Mouse (Mus musculus): Measurements from ENCODE around the gene Drd4. TPM values are rescaled to one million over a fixed set of nuclear protein-coding genes. Genes with fewer than 3 reads are reported as not detected.

The Drd4 gene
- total RNA-seq, 2 experiments from 2014 or later, result not detected

GRCm38 (mm10) chr7:141330706-141331105 is 38.9 kb downstream of the Drd4 start:
- no peak for ATAC-seq (ENCODE audit: poor library complexity, severe bottlenecking)

GRCm38 (mm10) chr7:141331990-141332389 is 40.2 kb downstream of the Drd4 start:
- no peak for ATAC-seq (ENCODE audit: poor library complexity, severe bottlenecking)

GRCm38 (mm10) chr7:141335044-141335579 is 43.3 kb downstream of the Drd4 start:
- ATAC-seq (ENCODE audit: poor library complexity, severe bottlenecking), result no peak

GRCm38 (mm10) chr7:141335682-141336081 is 43.9 kb downstream of the Drd4 start:
- no peak for ATAC-seq (ENCODE audit: poor library complexity, severe bottlenecking)

- ATAC-seq (ENCODE audit: poor library complexity, severe bottlenecking), result no peak
Measured at GRCm38 (mm10) chr7:141336296-141336695, 44.5 kb downstream of the Drd4 start.

- no peak for ATAC-seq (ENCODE audit: poor library complexity, severe bottlenecking)
Measured at GRCm38 (mm10) chr7:141337716-141338416, 46.1 kb downstream of the Drd4 start.

GRCm38 (mm10) chr7:141338576-141339131 is 46.8 kb downstream of the Drd4 start, which contains the start of gene Eps8l2:
TSS of gene Eps8l2 (plus strand) at chr7:141338880.
- peak; percentile 93 for ATAC-seq (ENCODE audit: poor library complexity, severe bottlenecking)

GRCm38 (mm10) chr7:141339215-141339920 is 47.6 kb downstream of the Drd4 start:
- ATAC-seq (ENCODE audit: poor library complexity, severe bottlenecking), result no peak

GRCm38 (mm10) chr7:141340023-141340422 is 48.2 kb downstream of the Drd4 start:
- no peak for ATAC-seq (ENCODE audit: poor library complexity, severe bottlenecking)

GRCm38 (mm10) chr7:141340476-141340875 is 48.7 kb downstream of the Drd4 start:
- no peak for ATAC-seq (ENCODE audit: poor library complexity, severe bottlenecking)

- no peak for ATAC-seq (ENCODE audit: poor library complexity, severe bottlenecking)
Measured at GRCm38 (mm10) chr7:141341689-141342226, 50.0 kb downstream of the Drd4 start.

- no peak for ATAC-seq (ENCODE audit: poor library complexity, severe bottlenecking)
Measured at GRCm38 (mm10) chr7:141343230-141343629, 51.4 kb downstream of the Drd4 start.

GRCm38 (mm10) chr7:141343696-141344095 is 51.9 kb downstream of the Drd4 start:
- no peak for ATAC-seq (ENCODE audit: poor library complexity, severe bottlenecking)

GRCm38 (mm10) chr7:141344787-141345186 is 53.0 kb downstream of the Drd4 start:
- ATAC-seq (ENCODE audit: poor library complexity, severe bottlenecking), result no peak

Other genes with a start within 250 kb of the Drd4 start
- gene B4galnt4, start 230.9 kb upstream of the Drd4 start, total RNA-seq (2015), result 1.5 and 3.0 TPM in 2 replicates
- gene B4galnt4, start 230.9 kb upstream of the Drd4 start, total RNA-seq (2017), result 1.7 and 2.5 TPM in 2 replicates
- gene Pkp3, start 213.8 kb upstream of the Drd4 start, total RNA-seq (2015), result 6.7 and 9.7 TPM in 2 replicates
- gene Pkp3, start 213.8 kb upstream of the Drd4 start, total RNA-seq (2017), result 3.8 and 6.1 TPM in 2 replicates
- 7.5 and 9.3 TPM in 2 replicates for gene Sigirr, start 191.4 kb upstream of the Drd4 start, total RNA-seq (2015)
- 7.7 and 8.2 TPM in 2 replicates for gene Sigirr, start 191.4 kb upstream of the Drd4 start, total RNA-seq (2017)
- not detected in 2 replicates for gene Ano9, start 174.2 kb upstream of the Drd4 start, total RNA-seq (2015)
- gene Ano9, start 174.2 kb upstream of the Drd4 start, total RNA-seq (2017), result not detected in 2 replicates
- 7.1 and 10.2 TPM in 2 replicates for gene Ptdss2, start 169.6 kb upstream of the Drd4 start, total RNA-seq (2015)
- 1.9 and 2.6 TPM in 2 replicates for gene Ptdss2, start 169.6 kb upstream of the Drd4 start, total RNA-seq (2017)
- 70.5 and 86.8 TPM in 2 replicates for gene Rnh1, start 119.1 kb upstream of the Drd4 start, total RNA-seq (2015)
- 74.2 and 94.3 TPM in 2 replicates for gene Rnh1, start 119.1 kb upstream of the Drd4 start, total RNA-seq (2017)
- 29.0 and 40.0 TPM in 2 replicates for gene Hras, start 98.0 kb upstream of the Drd4 start, total RNA-seq (2015)
- gene Hras, start 98.0 kb upstream of the Drd4 start, total RNA-seq (2017), result 20.7 and 27.1 TPM in 2 replicates
- gene Lrrc56, start 97.8 kb upstream of the Drd4 start, total RNA-seq (2015), result 2.1 and 2.2 TPM in 2 replicates
- 1.3 and 4.3 TPM in 2 replicates for gene Lrrc56, start 97.8 kb upstream of the Drd4 start, total RNA-seq (2017)
- 0.36 TPM in 1 of 2 replicates, not detected in the other for gene Lmntd2, start 77.9 kb upstream of the Drd4 start, total RNA-seq (2015)
- gene Lmntd2, start 77.9 kb upstream of the Drd4 start, total RNA-seq (2017), result 0.04 TPM in 1 of 2 replicates, not detected in the other
- 3.9 and 4.1 TPM in 2 replicates for gene Rassf7, start 76.1 kb upstream of the Drd4 start, total RNA-seq (2015)
- 2.2 and 4.1 TPM in 2 replicates for gene Rassf7, start 76.1 kb upstream of the Drd4 start, total RNA-seq (2017)
- gene Phrf1, start 63.2 kb upstream of the Drd4 start, total RNA-seq (2015), result 42.8 and 48.9 TPM in 2 replicates
- 48.7 and 63.5 TPM in 2 replicates for gene Phrf1, start 63.2 kb upstream of the Drd4 start, total RNA-seq (2017)
- 42.6 and 50.5 TPM in 2 replicates for gene Irf7, start 25.5 kb upstream of the Drd4 start, total RNA-seq (2015)
- gene Irf7, start 25.5 kb upstream of the Drd4 start, total RNA-seq (2017), result 60.6 and 65.6 TPM in 2 replicates
- not detected in 2 replicates for gene Cdhr5, start 15.2 kb upstream of the Drd4 start, total RNA-seq (2015)
- not detected in 2 replicates for gene Cdhr5, start 15.2 kb upstream of the Drd4 start, total RNA-seq (2017)
- gene Sct, start 12.9 kb upstream of the Drd4 start, total RNA-seq (2015), result not detected in 2 replicates
- not detected in 2 replicates for gene Sct, start 12.9 kb upstream of the Drd4 start, total RNA-seq (2017)
- 36.1 and 36.5 TPM in 2 replicates for gene Deaf1, start 35.7 kb downstream of the Drd4 start, total RNA-seq (2015)
- 11.4 and 14.6 TPM in 2 replicates for gene Deaf1, start 35.7 kb downstream of the Drd4 start, total RNA-seq (2017)
- 11.8 and 12.0 TPM in 2 replicates for gene Tmem80, start 35.7 kb downstream of the Drd4 start, total RNA-seq (2015)
- gene Tmem80, start 35.7 kb downstream of the Drd4 start, total RNA-seq (2017), result 6.0 and 8.7 TPM in 2 replicates
- gene Eps8l2, start 46.9 kb downstream of the Drd4 start, total RNA-seq (2015), result not detected in 2 replicates
- not detected in 2 replicates for gene Eps8l2, start 46.9 kb downstream of the Drd4 start, total RNA-seq (2017)
- gene Taldo1, start 100.2 kb downstream of the Drd4 start, total RNA-seq (2015), result 197 and 213 TPM in 2 replicates
- 795 and 884 TPM in 2 replicates for gene Taldo1, start 100.2 kb downstream of the Drd4 start, total RNA-seq (2017)
- 22.8 and 26.4 TPM in 2 replicates for gene Gatd1, start 122.1 kb downstream of the Drd4 start, total RNA-seq (2015)
- 12.9 and 13.1 TPM in 2 replicates for gene Gatd1, start 122.1 kb downstream of the Drd4 start, total RNA-seq (2017)
- gene Cend1, start 137.5 kb downstream of the Drd4 start, total RNA-seq (2015), result 0.18 TPM in 1 of 2 replicates, not detected in the other
- gene Cend1, start 137.5 kb downstream of the Drd4 start, total RNA-seq (2017), result not detected in 2 replicates
- gene Slc25a22, start 145.9 kb downstream of the Drd4 start, total RNA-seq (2015), result 14.6 and 15.0 TPM in 2 replicates
- gene Slc25a22, start 145.9 kb downstream of the Drd4 start, total RNA-seq (2017), result 3.2 and 6.4 TPM in 2 replicates
- 7.1 and 8.1 TPM in 2 replicates for gene Pidd1, start 152.0 kb downstream of the Drd4 start, total RNA-seq (2015)
- gene Pidd1, start 152.0 kb downstream of the Drd4 start, total RNA-seq (2017), result 6.1 and 10.5 TPM in 2 replicates
- gene Rplp2, start 155.4 kb downstream of the Drd4 start, total RNA-seq (2015), result 1,660 and 1,825 TPM in 2 replicates
- 1,271 and 1,459 TPM in 2 replicates for gene Rplp2, start 155.4 kb downstream of the Drd4 start, total RNA-seq (2017)
- 31.2 and 34.5 TPM in 2 replicates for gene Pnpla2, start 163.2 kb downstream of the Drd4 start, total RNA-seq (2015)
- gene Pnpla2, start 163.2 kb downstream of the Drd4 start, total RNA-seq (2017), result 9.1 and 12.3 TPM in 2 replicates
- 1.6 and 1.8 TPM in 2 replicates for gene Cracr2b, start 169.1 kb downstream of the Drd4 start, total RNA-seq (2015)
- 1.5 and 2.0 TPM in 2 replicates for gene Cracr2b, start 169.1 kb downstream of the Drd4 start, total RNA-seq (2017)
- 13.3 and 16.8 TPM in 2 replicates for gene Cd151, start 175.4 kb downstream of the Drd4 start, total RNA-seq (2015)
- gene Cd151, start 175.4 kb downstream of the Drd4 start, total RNA-seq (2017), result 21.6 and 26.4 TPM in 2 replicates
- gene Polr2l, start 183.1 kb downstream of the Drd4 start, total RNA-seq (2015), result 16.6 and 24.0 TPM in 2 replicates
- 17.9 and 27.6 TPM in 2 replicates for gene Polr2l, start 183.1 kb downstream of the Drd4 start, total RNA-seq (2017)
- 1.4 and 1.5 TPM in 2 replicates for gene Tspan4, start 183.2 kb downstream of the Drd4 start, total RNA-seq (2015)
- 1.9 and 3.3 TPM in 2 replicates for gene Tspan4, start 183.2 kb downstream of the Drd4 start, total RNA-seq (2017)
- gene Chid1, start 247.9 kb downstream of the Drd4 start, total RNA-seq (2015), result 8.0 and 8.4 TPM in 2 replicates
- 28.3 and 43.5 TPM in 2 replicates for gene Chid1, start 247.9 kb downstream of the Drd4 start, total RNA-seq (2017)

All from megakaryocyte, adult 5-6 weeks (primary cell).